In genomic region chr2:127559070-127559966, GRCm38 (mm10) we compare ENCODE assay signal across 7 mouse cellular contexts. TPM values are rescaled to one million over a fixed set of nuclear protein-coding genes. Genes with fewer than 3 reads are reported as not detected.
DNase-seq lines count a peak whose midpoint lies in the region; ATAC-seq lines count a peak whose summit lies in the region.

No protein-coding gene starts in this region.

- H3K36me3 ChIP-seq in intestine, embryonic 16.5 days (ENCODE audit: control insufficient read depth, insufficient read depth, low read length) = no peaks in the 10 kb centered on the region
- H3K36me3 ChIP-seq in midbrain, embryonic 11.5 days (ENCODE audit: control insufficient read depth, insufficient read depth, low read length) = no peaks in the 10 kb centered on the region

- intact Hi-C loops in gastrocnemius, postnatal 36 days (cut with DNase I) = loop anchor here (1.0 to 10.0 kb wide), 3 partner anchors 52 to 195 kb away; partner anchors contain the start of gene Adra2b
- intact Hi-C loops in left cerebral cortex, postnatal 36 days (cut with DNase I) = loop anchor here (2.0 to 5.0 kb wide), 3 partner anchors 53 to 197 kb away; partner anchors contain the start of gene Adra2b

- 20% methylated on average over 18 of the region's 18 CpGs for WGBS in intestine, embryonic 16.5 days
- WGBS in midbrain, embryonic 11.5 days = 19% methylated on average over 18 of the region's 18 CpGs

- DNase-seq in adrenal gland, adult 2 months = peak; percentile 76
- DNase-seq in embryo, embryonic 10.5 days (ENCODE audit: low spot score) = peak; percentile 96
- DNase-seq in gastrocnemius, postnatal 36 days = peak; percentile 38 to 58
- DNase-seq in left cerebral cortex, postnatal 36 days (ENCODE audit: low spot score in 2 of 2) = peak; percentile 85 to 92
- DNase-seq in midbrain, embryonic 11.5 days (ENCODE audit: low spot score, missing footprints) = peak; percentile 99
- DNase-seq in skeletal muscle tissue, adult 2 months (ENCODE audit: low read depth, low spot score) = peak; percentile 12

- 0 out of 2 replicates have a peak overlapping the region, but pooled peaks have one; percentile 24 for H3K4me2 ChIP-seq in intestine, embryonic 16.5 days (ENCODE audit: low read depth, low read length)
- peak overlapping the region; percentile 34 for H3K4me2 ChIP-seq in midbrain, embryonic 11.5 days

- H3K27ac ChIP-seq in intestine, embryonic 16.5 days (ENCODE audit: low read length) = no peak overlapping the region
- H3K27ac ChIP-seq in midbrain, embryonic 11.5 days (ENCODE audit: low read depth, low read length) = no peak overlapping the region

- ATAC-seq in intestine, embryonic 16.5 days = peak; percentile 95
- ATAC-seq in midbrain, embryonic 11.5 days (ENCODE audit: low FRiP score) = peak; percentile 99

- H3K4me1 ChIP-seq in intestine, embryonic 16.5 days (ENCODE audit: control insufficient read depth, insufficient read depth, low read length) = no peaks in the 10 kb centered on the region
- 0 out of 2 replicates have a peak, but pooled peaks cover 2% of the 10 kb centered on the region for H3K4me1 ChIP-seq in midbrain, embryonic 11.5 days (ENCODE audit: control insufficient read depth, insufficient read depth, low read length)

- no peaks in the 10 kb centered on the region for H3K9me3 ChIP-seq in intestine, embryonic 16.5 days (ENCODE audit: control insufficient read depth, low read length)
- no peaks in the 10 kb centered on the region for H3K9me3 ChIP-seq in midbrain, embryonic 11.5 days (ENCODE audit: control insufficient read depth, low read length)

- H3K4me3 ChIP-seq in intestine, embryonic 16.5 days (ENCODE audit: low read length) = no peak overlapping the region
- 0 out of 2 replicates have a peak overlapping the region, but pooled peaks have one; percentile 12 for H3K4me3 ChIP-seq in midbrain, embryonic 11.5 days (ENCODE audit: low read depth, low read length)

- H3K27me3 ChIP-seq in intestine, embryonic 16.5 days (replicated peaks; ENCODE audit: control insufficient read depth, insufficient read depth, low read length) = 0 out of 2 replicates have a peak, but pooled peaks cover under 1% of the 10 kb centered on the region
- H3K27me3 ChIP-seq in midbrain, embryonic 11.5 days (ENCODE audit: control insufficient read depth, insufficient read depth, low read length) = no peaks in the 10 kb centered on the region

- 0 out of 2 replicates have a peak overlapping the region, but pooled peaks have one; percentile 21 for H3K9ac ChIP-seq in intestine, embryonic 16.5 days (ENCODE audit: low read depth, low read length)
- peak overlapping the region; percentile 41 for H3K9ac ChIP-seq in midbrain, embryonic 11.5 days (ENCODE audit: low read length)

RNA-seq across cellular contexts. Expression of gene Prom2, which starts 18.1 kb away (rescaled TPM):
- total RNA-seq in adrenal gland, adult 2 months (2021) = under 1 TPM; 0.37 to 0.83 TPM
- 0.42 and 0.63 TPM in 2 replicates for polyA plus RNA-seq in adrenal gland, adult 2 months (2012; rRNA removed)
- not detected for total RNA-seq in gastrocnemius, postnatal 36 days (2021)
- polyA plus RNA-seq in intestine, embryonic 16.5 days (2015; fragmentation: Nextera tagmentation; extraction: Ambion mirVana) = 0.56 and 0.58 TPM in 2 replicates
- under 1 TPM; 0.11 to 0.17 TPM for total RNA-seq in left cerebral cortex, postnatal 36 days (2021)
- 0.32 TPM in 1 of 2 replicates, not detected in the other for polyA plus RNA-seq in midbrain, embryonic 11.5 days (2014; fragmentation: Nextera tagmentation; extraction: Ambion mirVana)

RNA-seq across cellular contexts. Expression of gene Zfp661, which starts 27.6 kb away (rescaled TPM):
- total RNA-seq in adrenal gland, adult 2 months (2021) = 1 to 10 TPM; 2.7 to 2.9 TPM
- 0.90 and 1.3 TPM in 2 replicates for polyA plus RNA-seq in adrenal gland, adult 2 months (2012; rRNA removed)
- 1 to 10 TPM; 2.1 TPM for total RNA-seq in gastrocnemius, postnatal 36 days (2021)
- 2.7 and 3.0 TPM in 2 replicates for polyA plus RNA-seq in intestine, embryonic 16.5 days (2015; fragmentation: Nextera tagmentation; extraction: Ambion mirVana)
- total RNA-seq in left cerebral cortex, postnatal 36 days (2021) = 1 to 10 TPM; 7.6 to 8.6 TPM
- 8.9 and 9.2 TPM in 2 replicates for polyA plus RNA-seq in midbrain, embryonic 11.5 days (2014; fragmentation: Nextera tagmentation; extraction: Ambion mirVana)

RNA-seq across cellular contexts. Expression of gene Mrps5, which starts 27.7 kb away (rescaled TPM):
- total RNA-seq in adrenal gland, adult 2 months (2021) = 100 to 1,000 TPM; 111 to 122 TPM
- polyA plus RNA-seq in adrenal gland, adult 2 months (2012; rRNA removed) = 36.8 and 43.7 TPM in 2 replicates
- 10 to 100 TPM; 81.4 to 91.4 TPM for total RNA-seq in gastrocnemius, postnatal 36 days (2021)
- polyA plus RNA-seq in intestine, embryonic 16.5 days (2015; fragmentation: Nextera tagmentation; extraction: Ambion mirVana) = 142 and 162 TPM in 2 replicates
- 100 to 1,000 TPM in 1 of 2 experiments, 10 to 100 TPM in 1; 80.0 to 102 TPM for total RNA-seq in left cerebral cortex, postnatal 36 days (2021)
- 159 and 170 TPM in 2 replicates for polyA plus RNA-seq in midbrain, embryonic 11.5 days (2014; fragmentation: Nextera tagmentation; extraction: Ambion mirVana)

RNA-seq across cellular contexts. Expression of gene Kcnip3, which starts 37.4 kb away (rescaled TPM):
- total RNA-seq in adrenal gland, adult 2 months (2021) = 1 to 10 TPM; 4.2 to 6.4 TPM
- 6.4 and 6.9 TPM in 2 replicates for polyA plus RNA-seq in adrenal gland, adult 2 months (2012; rRNA removed)
- total RNA-seq in gastrocnemius, postnatal 36 days (2021) = under 1 TPM; 0.18 to 0.49 TPM
- polyA plus RNA-seq in intestine, embryonic 16.5 days (2015; fragmentation: Nextera tagmentation; extraction: Ambion mirVana) = 3.4 and 4.0 TPM in 2 replicates
- total RNA-seq in left cerebral cortex, postnatal 36 days (2021) = 100 to 1,000 TPM; 130 to 133 TPM
- 3.9 and 4.4 TPM in 2 replicates for polyA plus RNA-seq in midbrain, embryonic 11.5 days (2014; fragmentation: Nextera tagmentation; extraction: Ambion mirVana)

Comparison
In these comparisons a context has a peak if more than half of its experiments do, and no peak if none do; other contexts are left out.
1. DNase-seq: peak in every context shown above with its lines; median percentile 99 in midbrain, embryonic 11.5 days; 96 in embryo, embryonic 10.5 days; 88 in left cerebral cortex, postnatal 36 days; 76 in adrenal gland, adult 2 months; 48 in gastrocnemius, postnatal 36 days; 12 in skeletal muscle tissue, adult 2 months.